ENCODE assay signal across 22 mouse cellular contexts in the genomic region with DNA sequence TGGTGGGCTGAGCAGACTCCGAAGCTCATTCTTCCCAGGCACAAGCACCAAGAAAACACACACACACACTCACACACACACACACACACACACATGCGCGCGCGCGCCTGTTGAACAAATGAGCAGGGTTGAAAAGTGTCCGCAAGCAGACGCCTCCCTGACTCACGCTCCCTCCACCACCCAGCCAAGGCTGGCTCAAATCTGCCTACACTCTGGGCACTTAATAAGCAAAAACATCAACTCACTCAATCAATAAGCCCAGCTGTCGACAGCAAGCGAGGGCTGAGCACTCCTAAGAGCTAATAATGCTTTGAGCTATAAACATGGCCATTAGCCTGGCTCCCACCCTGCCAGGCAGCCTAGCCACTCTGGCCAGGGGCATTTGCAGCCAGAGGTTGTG. TPM values are rescaled to one million over a fixed set of nuclear protein-coding genes. Genes with fewer than 3 reads are reported as not detected.
A peak's percentile ranks its signal among the peaks of the same experiment; 100 is the strongest.
DNase-seq lines count a peak whose midpoint lies in the region; ATAC-seq and TF ChIP-seq lines count a peak whose summit lies in the region.
"Had no signal": no experiment of that assay in that cellular context is flagged by ENCODE, and none has a peak within 500 bp of the region (broad histone marks: within the 10 kb centered on the region; RNA-seq: fewer than 3 reads in every experiment).

No protein-coding gene starts in this region.

- peaks cover 2% of the 10 kb centered on the region; the same call in 1 of the 2 replicates for H3K4me1 ChIP-seq in forebrain, embryonic 16.5 days (replicated peaks; ENCODE audit: control insufficient read depth, insufficient read depth, low read length)
- H3K4me1 ChIP-seq in forebrain, embryonic 13.5 days: peaks cover 12% of the 10 kb centered on the region
- H3K4me1 ChIP-seq in midbrain, postnatal 0 days (ENCODE audit: insufficient read depth, low read length): no peaks in the 10 kb centered on the region; the same call in 1 of the 2 replicates
- peaks cover 8% of the 10 kb centered on the region; the same call in 1 of the 2 replicates for H3K4me1 ChIP-seq in midbrain, embryonic 10.5 days
- peaks cover 8% of the 10 kb centered on the region; the same call in 1 of the 2 replicates for H3K4me1 ChIP-seq in hindbrain, embryonic 14.5 days (replicated peaks; ENCODE audit: control insufficient read depth, insufficient read depth, low read length)
- H3K4me1 ChIP-seq: embryonic facial prominence, embryonic 15.5 days; heart, embryonic 12.5 days had no signal

- no peak overlapping the region for H3K9ac ChIP-seq in forebrain, embryonic 16.5 days (replicated peaks; ENCODE audit: low read depth, low read length)
- no peak overlapping the region; the same call in 1 of the 2 replicates for H3K9ac ChIP-seq in forebrain, embryonic 13.5 days
- no peak overlapping the region for H3K9ac ChIP-seq in midbrain, postnatal 0 days (replicated peaks; ENCODE audit: low read length, poor library complexity, severe bottlenecking)
- H3K9ac ChIP-seq in hindbrain, embryonic 14.5 days: no peak overlapping the region
- H3K9ac ChIP-seq: embryonic facial prominence, embryonic 15.5 days; heart, embryonic 12.5 days had no signal

- H3K9me3 ChIP-seq in forebrain, embryonic 16.5 days (ENCODE audit: control insufficient read depth, low read length): no peaks in the 10 kb centered on the region
- no peaks in the 10 kb centered on the region for H3K9me3 ChIP-seq in forebrain, embryonic 13.5 days (replicated peaks)
- H3K9me3 ChIP-seq in midbrain, postnatal 0 days (ENCODE audit: low read length): no peaks in the 10 kb centered on the region
- H3K9me3 ChIP-seq in midbrain, embryonic 10.5 days (replicated peaks): no peaks in the 10 kb centered on the region
- no peaks in the 10 kb centered on the region for H3K9me3 ChIP-seq in hindbrain, embryonic 14.5 days (ENCODE audit: control insufficient read depth, low read length)
- H3K9me3 ChIP-seq: embryonic facial prominence, embryonic 15.5 days; heart, embryonic 12.5 days had no signal

- no peaks in the 10 kb centered on the region for H3K27me3 ChIP-seq in forebrain, embryonic 16.5 days (replicated peaks; ENCODE audit: control insufficient read depth, insufficient read depth, low read length)
- H3K27me3 ChIP-seq in forebrain, embryonic 13.5 days: no peaks in the 10 kb centered on the region
- no peaks in the 10 kb centered on the region for H3K27me3 ChIP-seq in midbrain, postnatal 0 days (ENCODE audit: insufficient read depth, low read length)
- H3K27me3 ChIP-seq in midbrain, embryonic 10.5 days (ENCODE audit: low read depth, poor library complexity, severe bottlenecking): no peaks in the 10 kb centered on the region
- no peaks in the 10 kb centered on the region for H3K27me3 ChIP-seq in hindbrain, embryonic 14.5 days (ENCODE audit: control insufficient read depth, insufficient read depth, low read length)
- H3K27me3 ChIP-seq: embryonic facial prominence, embryonic 15.5 days had no signal

- WGBS in forebrain, embryonic 16.5 days: 48% methylated on average over 11 of the region's 11 CpGs
- WGBS in forebrain, embryonic 13.5 days: 59% methylated on average over 11 of the region's 11 CpGs
- 76% methylated on average over 11 of the region's 11 CpGs for WGBS in midbrain, postnatal 0 days
- 89% methylated on average over 11 of the region's 11 CpGs for WGBS in midbrain, embryonic 10.5 days
- WGBS in hindbrain, embryonic 14.5 days: 65% methylated on average over 11 of the region's 11 CpGs

- H3K4me3 ChIP-seq in forebrain, embryonic 16.5 days (replicated peaks; ENCODE audit: low read length): no peak overlapping the region
- H3K4me3 ChIP-seq in forebrain, embryonic 13.5 days: no peak overlapping the region
- H3K4me3 ChIP-seq in midbrain, postnatal 0 days (ENCODE audit: low read depth, low read length): no peak overlapping the region
- H3K4me3 ChIP-seq in midbrain, embryonic 10.5 days: no peak overlapping the region
- H3K4me3 ChIP-seq in hindbrain, embryonic 14.5 days (replicated peaks; ENCODE audit: low read length): no peak overlapping the region
- H3K4me3 ChIP-seq: embryonic facial prominence, embryonic 15.5 days; gastrocnemius, adult 2 months; heart, embryonic 12.5 days; layer of hippocampus, adult 2 months; myocyte had no signal

- H3K4me2 ChIP-seq in forebrain, embryonic 16.5 days (ENCODE audit: low read length): no peak overlapping the region
- H3K4me2 ChIP-seq in forebrain, embryonic 13.5 days: no peak overlapping the region
- no peak overlapping the region for H3K4me2 ChIP-seq in midbrain, postnatal 0 days (ENCODE audit: low read depth, low read length, poor library complexity, severe bottlenecking)
- H3K4me2 ChIP-seq in hindbrain, embryonic 14.5 days (replicated peaks): no peak overlapping the region
- H3K4me2 ChIP-seq: embryonic facial prominence, embryonic 15.5 days; heart, embryonic 12.5 days had no signal

- H3K36me3 ChIP-seq in forebrain, embryonic 16.5 days (ENCODE audit: control insufficient read depth, insufficient read depth): no peaks in the 10 kb centered on the region
- no peaks in the 10 kb centered on the region for H3K36me3 ChIP-seq in forebrain, embryonic 13.5 days (ENCODE audit: poor library complexity, severe bottlenecking)
- no peaks in the 10 kb centered on the region for H3K36me3 ChIP-seq in midbrain, postnatal 0 days (ENCODE audit: insufficient read depth, low read length)
- no peaks in the 10 kb centered on the region for H3K36me3 ChIP-seq in midbrain, embryonic 10.5 days
- no peaks in the 10 kb centered on the region for H3K36me3 ChIP-seq in hindbrain, embryonic 14.5 days (replicated peaks; ENCODE audit: control insufficient read depth, insufficient read depth)
- H3K36me3 ChIP-seq: embryonic facial prominence, embryonic 15.5 days; heart, embryonic 12.5 days had no signal

- TF ChIP-seq CTCF in midbrain, postnatal 0 days (IDR thresholded peaks at IDR 0.05): no peak

- DNase-seq in midbrain, postnatal 0 days (ENCODE audit: low spot score): peak; percentile 11
- DNase-seq in midbrain, embryonic 10.5 days (ENCODE audit: low spot score): no peak
- peak; percentile 29 for DNase-seq in hindbrain, embryonic 14.5 days (ENCODE audit: low spot score)
- DNase-seq in retina, postnatal 1 day: peak; percentile 51
- DNase-seq in layer of hippocampus, postnatal 25 days (ENCODE audit: extremely low spot score in 1 of 2, low spot score in 1 of 2): no peak
- DNase-seq: cerebellum, adult 9-10 months; gastrocnemius, adult 2 months; heart, postnatal 14 days; kidney, adult 2 months; kidney, postnatal 14 days; lung, adult 18-20 months; lung, postnatal 36 days had no signal

- H3K27ac ChIP-seq in forebrain, embryonic 16.5 days (ENCODE audit: low read length): no peak overlapping the region
- no peak overlapping the region for H3K27ac ChIP-seq in forebrain, embryonic 13.5 days
- H3K27ac ChIP-seq in midbrain, postnatal 0 days (ENCODE audit: low read depth, low read length): no peak overlapping the region
- no peak overlapping the region for H3K27ac ChIP-seq in midbrain, embryonic 10.5 days (replicated peaks)
- H3K27ac ChIP-seq in hindbrain, embryonic 14.5 days: no peak overlapping the region
- H3K27ac ChIP-seq: embryonic facial prominence, embryonic 15.5 days; gastrocnemius, adult 2 months; layer of hippocampus, adult 2 months had no signal

- ATAC-seq in forebrain, embryonic 16.5 days: peak; percentile 38; the same call in 1 of the 2 replicates
- no peak for ATAC-seq in forebrain, embryonic 13.5 days
- ATAC-seq in midbrain, postnatal 0 days (ENCODE audit: low FRiP score): no peak
- no peak for ATAC-seq in hindbrain, embryonic 14.5 days (ENCODE audit: low FRiP score)
- ATAC-seq: inflammation-experienced regulatory T-cells, adult 6 months had no signal

RNA-seq across cellular contexts. Expression of a gene that starts 18.5 kb away (rescaled TPM):
- 0.82 and 1.4 TPM in 2 replicates for polyA plus RNA-seq in forebrain, embryonic 16.5 days (2015; fragmentation: Nextera tagmentation; extraction: Ambion mirVana)
- polyA plus RNA-seq in forebrain, embryonic 13.5 days (2015; fragmentation: Nextera tagmentation; extraction: Ambion mirVana): 0.36 and 0.67 TPM in 2 replicates
- total RNA-seq in midbrain, postnatal 0 days (2014; rRNA removed): 42.0 and 42.7 TPM in 2 replicates
- 4.2 and 4.4 TPM in 2 replicates for polyA plus RNA-seq in midbrain, postnatal 0 days (2015; fragmentation: Nextera tagmentation; extraction: Ambion mirVana)
- polyA plus RNA-seq in midbrain, embryonic 10.5 days (2016; fragmentation: Nextera tagmentation; extraction: Ambion mirVana): 0.89 and 0.93 TPM in 2 replicates
- polyA plus RNA-seq in hindbrain, embryonic 14.5 days (2014; fragmentation: Nextera tagmentation; extraction: Ambion mirVana): 5.1 and 6.9 TPM in 2 replicates
- 1 to 10 TPM; 8.4 to 9.8 TPM for total RNA-seq in layer of hippocampus, postnatal 25 days (2021)
- total RNA-seq: common myeloid progenitor, adult 5-6 weeks; gastrocnemius, adult 2 months; granulocyte monocyte progenitor cell, adult 5-6 weeks had no signal
- polyA plus RNA-seq: C2C12; inflammation-experienced regulatory T-cells, adult 6 months; myocyte had no signal

Comparison
In these comparisons a context has a peak if more than half of its experiments do, and no peak if none do; other contexts are left out.
1. DNase-seq: peak in midbrain, postnatal 0 days (single experiment), hindbrain, embryonic 14.5 days (single experiment) and retina, postnatal 1 day (single experiment); none in midbrain, embryonic 10.5 days (single experiment) and layer of hippocampus, postnatal 25 days (0 of 2).